Mouse (Mus musculus): ENCODE data around the gene Efhd1. TPM values are rescaled to one million over a fixed set of nuclear protein-coding genes. Genes with fewer than 3 reads are reported as not detected.

The Efhd1 gene
- 10 to 100 TPM in 1 of 2 experiments, under 1 TPM in 1; 0.26 to 16.0 TPM for polyA plus RNA-seq (2012; fragmentation: generic; extraction: Trizol)

GRCm38 (mm10) chr1:87264134-87265006, at the start of gene Efhd1:
Efhd1 (plus strand) TSS chr1:87264363.

GRCm38 (mm10) chr1:87326742-87327163, 62.6 kb downstream of the Efhd1 start, which contains the start of gene Gigyf2:
Gigyf2 (plus strand) TSS chr1:87326998.

Other genes starting within 250 kb of the Efhd1 start
- not detected for gene Alppl2, start 174.4 kb upstream of the Efhd1 start, polyA plus RNA-seq (2012; fragmentation: generic; extraction: Trizol)
- not detected for gene Alpi, start 162.8 kb upstream of the Efhd1 start, polyA plus RNA-seq (2012; fragmentation: generic; extraction: Trizol)
- not detected for gene Akp3, start 139.4 kb upstream of the Efhd1 start, polyA plus RNA-seq (2012; fragmentation: generic; extraction: Trizol)
- not detected for gene Ecel1, start 107.8 kb upstream of the Efhd1 start, polyA plus RNA-seq (2012; fragmentation: generic; extraction: Trizol)
- gene Prss56, start 81.0 kb upstream of the Efhd1 start, polyA plus RNA-seq (2012; fragmentation: generic; extraction: Trizol) = under 1 TPM in 1 of 2 experiments, not detected in 1; 0.04 TPM
- gene Chrnd, start 73.8 kb upstream of the Efhd1 start, polyA plus RNA-seq (2012; fragmentation: generic; extraction: Trizol) = under 1 TPM in 1 of 2 experiments, not detected in 1; 0.09 TPM
- gene Chrng, start 59.7 kb upstream of the Efhd1 start, polyA plus RNA-seq (2012; fragmentation: generic; extraction: Trizol) = under 1 TPM; 0.01 to 0.05 TPM
- gene Eif4e2, start 50.4 kb upstream of the Efhd1 start, polyA plus RNA-seq (2012; fragmentation: generic; extraction: Trizol) = 100 to 1,000 TPM; 111 to 154 TPM
- gene Gigyf2, start 62.6 kb downstream of the Efhd1 start, polyA plus RNA-seq (2012; fragmentation: generic; extraction: Trizol) = 10 to 100 TPM in 1 of 2 experiments, 1 to 10 TPM in 1; 2.0 to 19.0 TPM
- under 1 TPM in 1 of 2 experiments, not detected in 1; 0.11 TPM for gene Kcnj13, start 130.4 kb downstream of the Efhd1 start, polyA plus RNA-seq (2012; fragmentation: generic; extraction: Trizol)
- gene Snorc, start 205.9 kb downstream of the Efhd1 start, polyA plus RNA-seq (2012; fragmentation: generic; extraction: Trizol) = under 1 TPM; 0.14 to 0.26 TPM
- gene Neu2, start 245.5 kb downstream of the Efhd1 start, polyA plus RNA-seq (2012; fragmentation: generic; extraction: Trizol) = 1 to 10 TPM in 1 of 2 experiments, under 1 TPM in 1; 0.61 to 3.0 TPM